Mouse (Mus musculus) forebrain, embryonic 15.5 days (tissue): ENCODE data around the gene Adamtsl5. TPM values are rescaled to one million over a fixed set of nuclear protein-coding genes. Genes with fewer than 3 reads are reported as not detected.

Source experiments
- ATAC-seq: fragments of 200-750 bp; cut with Nextera tagmentation; replicated peaks from 2 replicates; pipeline ENCODE4 v1.8.0; 2017; ENCODE audit warnings: mild to moderate bottlenecking, moderate TSS enrichment, moderate library complexity
- H3K27ac ChIP-seq: fragments of 300-500 bp; sonication (generic); replicated peaks from 2 replicates; pipeline ENCODE4 v1.5.1; 2015; ENCODE audit warnings: mild to moderate bottlenecking, inconsistent platforms
- H3K27me3 ChIP-seq: fragments of 300-500 bp; sonication (generic); 2 replicates; pipeline ENCODE4 v1.6.1; 2015; ENCODE audit warnings: inconsistent platforms
- H3K36me3 ChIP-seq: fragments of 300-500 bp; sonication (generic); 2 replicates; pipeline ENCODE4 v1.6.1; 2015; ENCODE audit warnings: mild to moderate bottlenecking, inconsistent platforms
- H3K4me1 ChIP-seq: fragments of 300-500 bp; sonication (generic); 2 replicates; pipeline ENCODE4 v1.6.1; 2015; ENCODE audit warnings: inconsistent platforms
- H3K4me2 ChIP-seq: fragments of 300-500 bp; sonication (generic); replicated peaks from 2 replicates; pipeline ENCODE4 v1.6.1; 2015; ENCODE audit warnings: mild to moderate bottlenecking, inconsistent platforms
- H3K4me3 ChIP-seq: fragments of 300-500 bp; sonication (generic); 2 replicates; pipeline ENCODE4 v1.5.1; 2015; ENCODE audit warnings: mild to moderate bottlenecking, inconsistent platforms
- H3K9ac ChIP-seq: fragments of 300-500 bp; sonication (generic); replicated peaks from 2 replicates; pipeline ENCODE4 v1.6.1; 2015; ENCODE audit warnings: mild to moderate bottlenecking, inconsistent platforms
- H3K9me3 ChIP-seq: fragments of 300-500 bp; sonication (generic); 2 replicates; pipeline ENCODE4 v1.6.1; 2016; ENCODE audit warnings: inconsistent platforms
- WGBS: fragments of 180-500 bp; shearing (Covaris S2); methylation state at CpG from one replicate; pipeline ENCODE4 v1.1.7; 2015; ENCODE audit warnings: mixed read lengths; 5-methylcytosine and 5-hydroxymethylcytosine counted together
- polyA plus RNA-seq: library from polyadenylated mRNA; unstranded; fragments of >200 nt; fragmentation: Nextera tagmentation; extraction: Ambion mirVana; gene quantifications from 2 replicates; pipeline ENCODE4 v1.2.1, GENCODE M21; 2015

Gene Adamtsl5
- polyA plus RNA-seq, 1 experiment from 2014 or later = 0.32 TPM

DNA sequence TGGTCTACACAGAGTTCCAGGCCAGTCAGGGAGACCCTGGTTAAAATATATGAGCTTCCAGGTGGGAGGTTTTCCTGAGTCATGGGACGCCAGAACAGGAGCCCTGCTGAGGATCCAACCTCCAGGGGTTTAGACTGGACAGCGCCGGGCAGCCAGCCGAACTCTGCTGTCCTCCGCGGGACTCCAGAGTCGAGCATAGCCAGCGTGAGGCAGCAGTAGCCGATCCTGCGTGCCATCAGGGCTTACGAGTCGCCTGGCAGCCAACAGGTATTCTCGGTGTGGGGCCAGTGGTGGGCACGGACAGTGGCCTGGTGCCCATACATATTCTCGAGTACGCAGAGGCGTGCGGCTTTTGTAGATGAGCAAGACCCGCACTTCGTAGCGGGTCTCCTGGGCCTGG lies 7.2 kb downstream of the Adamtsl5 start:
- Histone ChIP-seq H3K9ac (no peak overlapping the region), H3K4me3 (no peak overlapping the region), H3K36me3 (no peaks in the 10 kb centered on the region), H3K4me2 (no peak overlapping the region), H3K9me3 (no peaks in the 10 kb centered on the region), H3K4me1 (peaks cover 25% of the 10 kb centered on the region), H3K27ac (no peak overlapping the region), H3K27me3 (peaks cover 64% of the 10 kb centered on the region)
- WGBS = 10% methylated on average over 21 of the region's 21 CpGs
- no peak for ATAC-seq

DNA sequence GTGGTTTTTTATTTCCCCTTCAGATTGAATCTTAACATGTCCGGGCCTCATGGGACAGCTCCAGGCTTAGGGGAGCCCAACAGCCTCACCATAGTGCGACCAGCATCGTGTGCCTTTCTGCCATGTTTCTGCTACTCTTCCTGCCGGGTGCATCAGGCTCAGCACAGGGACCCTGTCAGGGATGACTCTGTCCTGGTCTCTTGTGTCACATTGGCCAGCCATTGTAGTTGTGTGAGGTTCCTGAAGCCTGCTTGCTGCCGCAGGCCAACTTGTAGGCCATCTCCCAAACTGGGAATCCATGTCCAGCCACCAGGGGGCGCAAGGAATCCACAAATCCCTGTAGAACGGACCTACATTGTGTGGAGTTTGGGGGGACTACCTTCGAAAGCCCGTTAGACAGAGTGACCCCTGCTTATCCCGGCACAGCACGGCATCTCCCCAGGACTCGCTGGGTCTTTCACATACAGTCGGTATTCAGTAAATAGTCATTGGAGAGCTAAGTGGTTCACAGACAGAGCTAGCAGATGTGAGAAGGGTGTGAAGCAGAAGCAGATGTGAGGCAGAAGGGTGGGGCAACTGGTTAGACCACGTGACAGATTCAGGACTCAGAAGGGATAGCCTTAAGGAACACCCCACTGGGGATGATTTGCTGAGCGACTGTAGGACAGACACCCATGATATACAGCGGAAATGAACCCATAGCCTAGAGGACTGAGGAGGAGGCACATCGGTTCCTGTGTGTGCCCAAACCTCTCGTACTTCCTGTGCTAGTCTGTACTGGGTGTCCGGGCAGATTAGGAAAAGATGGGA lies 8.1 kb downstream of the Adamtsl5 start:
- no peaks in the 10 kb centered on the region for H3K9me3 ChIP-seq
- H3K4me1 ChIP-seq = peaks cover 25% of the 10 kb centered on the region
- 24% methylated on average over 19 of the region's 19 CpGs for WGBS
- no peak overlapping the region for H3K4me3 ChIP-seq
- no peaks in the 10 kb centered on the region for H3K36me3 ChIP-seq
- H3K27ac ChIP-seq = no peak overlapping the region
- ATAC-seq = peak; percentile 36; the same call in 1 of the 2 replicates
- H3K27me3 ChIP-seq = peaks cover 55% of the 10 kb centered on the region
- H3K4me2 ChIP-seq = no peak overlapping the region
- H3K9ac ChIP-seq = no peak overlapping the region

- Histone ChIP-seq H3K27ac (no peak overlapping the region), H3K4me2 (no peak overlapping the region), H3K9me3 (no peaks in the 10 kb centered on the region), H3K27me3 (peaks cover 23% of the 10 kb centered on the region), H3K4me1 (peaks cover 3% of the 10 kb centered on the region; the same call in 1 of the 2 replicates), H3K4me3 (no peak overlapping the region), H3K36me3 (no peaks in the 10 kb centered on the region), H3K9ac (no peak overlapping the region)
- ATAC-seq = no peak
- 91% methylated on average over 12 of the region's 12 CpGs for whole genome bisulfite sequencing
Observed at GRCm38 (mm10) chr10:80336263-80336662, 11.9 kb downstream of the Adamtsl5 start.

GRCm38 (mm10) chr10:80332525-80332989 lies 15.7 kb downstream of the Adamtsl5 start:
- no peak overlapping the region for H3K9ac ChIP-seq
- H3K27me3 ChIP-seq = peaks cover 7% of the 10 kb centered on the region; the same call in 1 of the 2 replicates
- H3K36me3 ChIP-seq = no peaks in the 10 kb centered on the region
- no peak for ATAC-seq
- no peak overlapping the region for H3K4me2 ChIP-seq
- H3K4me3 ChIP-seq = no peak overlapping the region
- WGBS = 89% methylated on average over 5 of the region's 5 CpGs
- no peak overlapping the region for H3K27ac ChIP-seq
- H3K4me1 ChIP-seq = peaks cover 15% of the 10 kb centered on the region
- H3K9me3 ChIP-seq = no peaks in the 10 kb centered on the region

GRCm38 (mm10) chr10:80331636-80332524 lies 16.3 kb downstream of the Adamtsl5 start:
- Histone ChIP-seq H3K27me3 (peaks cover 7% of the 10 kb centered on the region; the same call in 1 of the 2 replicates), H3K9ac (0 out of 2 replicates have a peak overlapping the region, but pooled peaks have one; percentile 15), H3K36me3 (no peaks in the 10 kb centered on the region), H3K27ac (no peak overlapping the region), H3K9me3 (no peaks in the 10 kb centered on the region), H3K4me2 (no peak overlapping the region), H3K4me3 (no peak overlapping the region), H3K4me1 (peaks cover 15% of the 10 kb centered on the region)
- 75% methylated on average over 10 of the region's 10 CpGs for WGBS
- no peak for ATAC-seq

- ATAC-seq = no peak
- WGBS = 76% methylated on average over 2 of the region's 2 CpGs
- Histone ChIP-seq H3K4me3 (peak overlapping the region; percentile 51; the same call in 1 of the 2 replicates), H3K9ac (no peak overlapping the region; the same call in 1 of the 2 replicates), H3K4me2 (peak overlapping the region; percentile 85; the same call in 1 of the 2 replicates), H3K9me3 (no peaks in the 10 kb centered on the region), H3K27ac (no peak overlapping the region), H3K27me3 (peaks cover 7% of the 10 kb centered on the region; the same call in 1 of the 2 replicates), H3K4me1 (peaks cover 15% of the 10 kb centered on the region), H3K36me3 (no peaks in the 10 kb centered on the region)
Observed at GRCm38 (mm10) chr10:80330888-80331287, 17.3 kb downstream of the Adamtsl5 start.

- under 1% methylated on average over 40 of the region's 41 CpGs for WGBS
- Histone ChIP-seq H3K9ac (peak overlapping the region; percentile 53), H3K9me3 (no peaks in the 10 kb centered on the region), H3K27me3 (peaks cover 7% of the 10 kb centered on the region; the same call in 1 of the 2 replicates), H3K4me1 (peaks cover 15% of the 10 kb centered on the region), H3K4me2 (peak overlapping the region; percentile 85), H3K36me3 (no peaks in the 10 kb centered on the region), H3K4me3 (peak overlapping the region; percentile 51), H3K27ac (no peak overlapping the region)
- ATAC-seq = no peak; the same call in 1 of the 2 replicates
Observed at GRCm38 (mm10) chr10:80330084-80330483, 18.1 kb downstream of the Adamtsl5 start.

GRCm38 (mm10) chr10:80329273-80330081 lies 18.7 kb downstream of the Adamtsl5 start, which contains the start of the genes Pcsk4 and Reep6:
Gene Pcsk4, minus strand, starts transcription at chr10:80329498.
Gene Reep6, plus strand, starts transcription at chr10:80329953.
- Histone ChIP-seq H3K36me3 (no peaks in the 10 kb centered on the region), H3K9ac (peak within 1 kb of the TSS; percentile 53), H3K27me3 (peaks cover 7% of the 10 kb centered on the region; the same call in 1 of the 2 replicates), H3K4me2 (peak within 1 kb of the TSS; percentile 85), H3K4me1 (peaks cover 15% of the 10 kb centered on the region), H3K4me3 (peak within 1 kb of the TSS; percentile 51), H3K9me3 (no peaks in the 10 kb centered on the region), H3K27ac (no peak within 1 kb of the TSS)
- WGBS = 4% methylated on average over 36 of the region's 36 CpGs
- ATAC-seq = peak; percentile 91

DNA sequence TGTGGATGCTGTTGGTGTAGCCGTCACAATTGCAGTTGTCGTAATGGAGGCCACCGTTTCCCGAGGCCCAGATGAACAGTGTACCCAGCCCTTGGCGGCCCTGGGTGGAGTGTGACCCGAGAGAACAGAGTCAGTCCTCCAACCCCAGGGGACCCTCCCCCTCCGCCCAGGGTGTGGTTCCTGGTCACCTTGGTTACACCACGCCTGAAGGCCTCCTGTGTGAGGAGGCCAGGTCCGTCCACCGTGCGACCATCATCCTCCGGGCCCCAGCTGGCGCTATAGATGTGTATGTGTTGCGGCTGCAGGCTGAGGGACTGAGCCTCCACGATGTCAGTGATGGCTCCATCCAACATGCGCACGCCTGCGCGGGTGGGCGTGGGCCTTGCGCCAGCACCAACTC lies 23.2 kb downstream of the Adamtsl5 start:
- H3K27me3 ChIP-seq = no peaks in the 10 kb centered on the region
- H3K4me1 ChIP-seq = peaks cover 30% of the 10 kb centered on the region
- 76% methylated on average over 21 of the region's 21 CpGs for WGBS
- no peak overlapping the region for H3K4me3 ChIP-seq
- H3K4me2 ChIP-seq = no peak overlapping the region
- ATAC-seq = no peak
- H3K9me3 ChIP-seq = no peaks in the 10 kb centered on the region
- H3K9ac ChIP-seq = no peak overlapping the region
- no peak overlapping the region for H3K27ac ChIP-seq
- no peaks in the 10 kb centered on the region for H3K36me3 ChIP-seq

DNA sequence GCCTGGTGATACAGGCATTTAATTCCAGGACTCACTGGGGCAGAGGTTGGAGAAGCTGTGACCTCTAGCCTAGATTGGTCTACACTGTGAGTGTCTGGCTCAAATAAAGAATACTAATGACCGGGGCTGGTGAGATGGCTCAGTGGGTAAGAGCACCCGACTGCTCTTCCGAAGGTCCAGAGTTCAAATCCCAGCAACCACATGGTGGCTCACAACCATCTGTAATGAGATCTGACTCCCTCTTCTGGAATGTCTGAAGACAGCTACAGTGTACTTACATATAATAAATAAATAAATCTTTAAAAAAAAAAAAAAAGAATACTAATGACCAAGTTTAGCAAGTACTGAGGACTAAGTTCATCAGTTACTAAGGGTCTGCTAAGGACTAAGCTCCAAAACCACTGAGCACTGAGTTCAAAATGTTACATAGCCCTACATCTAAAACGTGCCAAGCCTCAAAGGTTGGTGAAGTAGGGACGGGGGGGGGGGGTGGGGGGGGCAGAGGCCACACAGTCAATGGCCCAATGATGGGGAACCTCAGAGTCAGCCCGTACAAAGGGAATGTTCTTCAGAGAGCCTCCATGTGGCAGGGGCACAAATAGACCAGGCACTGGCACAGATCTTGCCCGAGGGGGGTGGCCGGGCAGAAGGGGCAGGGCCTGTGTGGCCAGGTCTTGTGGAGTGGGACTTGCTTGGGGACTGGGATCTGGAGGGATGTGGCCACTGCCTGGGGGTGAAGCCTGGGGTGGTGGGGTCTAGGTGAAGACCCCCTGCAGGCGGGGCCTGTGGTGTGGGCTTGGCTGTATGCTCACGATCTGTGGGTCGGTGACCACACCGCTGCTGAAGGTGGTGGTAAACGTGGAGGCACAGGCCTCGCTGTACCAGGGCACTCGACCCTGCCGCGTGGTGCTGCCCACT lies 23.8 kb downstream of the Adamtsl5 start:
- H3K9ac ChIP-seq = peak overlapping the region; percentile 45; the same call in 1 of the 2 replicates
- H3K36me3 ChIP-seq = no peaks in the 10 kb centered on the region
- H3K27ac ChIP-seq = no peak overlapping the region
- H3K27me3 ChIP-seq = no peaks in the 10 kb centered on the region
- no peaks in the 10 kb centered on the region for H3K9me3 ChIP-seq
- H3K4me1 ChIP-seq = peaks cover 31% of the 10 kb centered on the region
- WGBS = 80% methylated on average over 17 of the region's 17 CpGs
- peak overlapping the region; percentile 95 for H3K4me2 ChIP-seq
- ATAC-seq = no peak
- no peak overlapping the region for H3K4me3 ChIP-seq
